Mouse (Mus musculus): ENCODE measurements around the gene Ccr4. TPM values are rescaled to one million over a fixed set of nuclear protein-coding genes. Genes with fewer than 3 reads are reported as not detected.

Gene Ccr4
- total RNA-seq, 2 experiments from 2014 or later = not detected

DNA sequence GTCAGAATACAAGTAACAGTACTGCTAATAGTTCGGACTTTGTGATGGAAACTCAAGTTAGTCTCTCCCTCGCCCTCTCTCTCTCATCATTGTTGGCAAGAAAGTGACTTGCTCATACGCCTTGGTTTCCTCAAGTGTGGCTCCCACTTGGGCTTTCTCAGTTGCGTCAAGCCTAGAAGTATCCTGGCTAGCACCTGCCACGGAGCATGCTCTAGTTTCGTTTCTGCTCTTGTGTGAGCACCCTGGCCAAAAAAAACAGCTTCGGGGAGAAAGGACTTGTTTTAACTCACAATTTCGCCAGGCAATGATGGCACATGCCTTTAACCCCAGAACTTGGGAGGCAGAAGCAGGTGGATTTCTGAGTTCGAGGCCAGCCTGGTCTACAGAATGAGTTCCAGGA lies 27.7 kb downstream of the Ccr4 start:
- no peak for DNase-seq (ENCODE audit: low spot score in 2 of 2)

DNA sequence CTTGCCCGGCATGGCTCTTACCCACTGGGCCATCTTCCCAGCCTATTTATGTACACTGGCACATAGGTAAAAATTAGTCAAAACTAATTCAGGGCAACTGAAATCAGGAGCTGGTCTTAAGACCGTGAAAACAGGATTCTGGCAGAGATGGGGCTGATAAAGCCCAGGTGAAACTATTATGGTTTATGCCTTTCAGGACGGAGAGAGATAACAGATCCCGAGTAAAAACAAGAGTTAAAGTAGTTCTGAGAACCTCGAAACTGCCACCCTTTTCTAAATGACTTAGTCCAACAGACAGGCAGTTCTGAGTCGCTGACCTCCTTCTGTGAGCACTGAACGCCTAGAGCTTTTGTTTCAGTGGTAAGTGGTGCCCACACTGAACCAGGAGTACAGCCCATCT lies 32.8 kb downstream of the Ccr4 start:
- no peak for DNase-seq (ENCODE audit: low spot score in 2 of 2)

DNA sequence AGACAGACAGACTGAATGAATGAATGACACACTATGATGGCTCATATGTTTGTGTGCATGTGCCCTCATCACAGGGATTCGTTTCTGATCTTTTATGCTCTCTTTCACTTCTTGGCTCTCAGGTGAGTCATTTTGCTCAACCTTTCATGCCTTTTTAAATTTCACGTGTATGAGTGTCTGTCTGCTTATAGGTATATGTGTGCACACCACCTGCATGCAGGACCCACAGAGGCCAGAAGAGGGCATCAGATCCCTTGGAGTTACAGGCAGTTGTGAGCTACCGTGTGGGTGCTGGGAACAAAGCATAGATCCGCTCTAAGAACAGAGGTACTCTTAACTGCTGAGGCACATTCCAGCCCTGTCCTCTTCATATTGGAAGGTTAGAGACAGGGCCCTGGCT lies 36.0 kb downstream of the Ccr4 start:
- DNase-seq (ENCODE audit: low spot score in 2 of 2) = no peak

DNA sequence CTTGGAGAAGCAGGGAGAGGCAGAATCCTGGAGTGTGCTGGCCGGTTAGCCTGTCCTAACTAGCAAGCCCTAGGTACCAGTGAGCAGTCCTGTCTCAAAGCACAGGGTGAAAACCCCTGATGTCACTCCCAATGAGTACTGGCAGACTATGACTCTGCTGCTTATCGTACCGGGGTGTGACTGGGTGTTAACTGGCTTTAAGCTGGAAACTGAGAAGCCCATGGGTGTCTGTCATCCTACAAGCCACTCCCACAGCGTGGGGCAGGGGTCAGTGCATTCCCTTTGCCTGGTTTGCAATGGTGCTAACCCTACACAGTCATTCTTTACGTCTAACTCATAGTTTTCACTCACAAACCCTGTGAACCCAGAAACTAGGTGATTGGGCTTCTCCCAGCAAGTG lies 36.5 kb downstream of the Ccr4 start:
- no peak for DNase-seq (ENCODE audit: low spot score in 2 of 2)

DNA sequence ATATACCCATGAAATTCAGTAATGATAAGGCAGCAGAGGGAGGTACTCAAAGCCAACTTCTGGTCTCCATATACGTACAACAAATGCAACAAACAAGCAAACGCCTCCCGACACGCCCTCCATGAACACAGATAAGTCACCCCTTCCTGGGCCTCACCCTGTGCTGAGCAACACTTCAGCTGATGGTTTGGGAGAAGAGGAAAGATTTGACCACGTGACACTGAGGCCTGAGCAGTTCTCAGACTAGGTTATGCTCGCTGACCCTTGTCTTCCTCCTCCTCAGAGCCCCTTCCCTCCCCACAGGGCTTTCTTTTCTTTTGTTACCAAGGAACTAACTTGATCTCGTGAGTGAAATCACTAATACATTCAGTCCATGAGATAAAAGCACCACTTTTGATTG lies 37.8 kb downstream of the Ccr4 start:
- no peak for DNase-seq (ENCODE audit: low spot score in 2 of 2)

DNA sequence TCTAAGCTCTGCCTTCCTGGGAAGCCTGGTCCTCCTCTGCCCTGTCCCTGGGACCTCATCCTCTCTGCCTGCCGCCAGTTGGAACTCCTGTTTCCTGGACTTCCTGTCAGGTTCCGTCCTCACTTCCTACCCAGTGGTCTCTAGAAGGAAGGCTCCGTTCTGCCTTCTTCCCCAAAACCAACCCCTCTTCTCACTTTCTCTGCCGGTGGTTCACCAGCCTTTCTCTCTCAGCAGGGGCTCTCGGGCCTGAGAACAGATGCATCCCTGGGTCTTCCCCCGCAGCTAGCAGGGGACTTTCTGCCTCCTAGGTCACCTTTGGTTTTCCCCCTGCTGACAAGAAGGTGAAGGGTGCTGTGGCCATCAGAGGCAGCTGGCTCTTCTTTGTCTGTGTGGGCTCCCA lies 39.3 kb downstream of the Ccr4 start:
- no peak for DNase-seq (ENCODE audit: low spot score in 2 of 2)

DNA sequence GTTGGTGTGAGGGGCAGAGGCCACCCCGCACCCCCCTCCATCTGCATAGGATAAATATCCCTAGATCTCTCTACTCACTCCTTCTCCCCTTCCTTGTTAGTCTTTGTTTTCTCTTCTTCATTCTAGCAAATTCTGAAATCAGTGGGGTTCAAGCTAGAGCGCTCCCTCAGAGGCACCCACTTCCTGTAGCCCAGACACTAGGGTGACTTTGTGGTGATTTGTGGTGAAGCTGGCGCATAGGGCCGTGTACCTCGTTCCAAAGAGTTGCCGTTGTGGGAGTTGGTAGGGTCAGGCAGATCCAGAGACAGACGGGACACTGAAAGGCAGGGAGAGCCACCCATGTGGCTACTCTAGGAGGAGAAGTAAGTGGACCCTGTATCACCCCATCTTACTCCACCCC lies 42.1 kb downstream of the Ccr4 start:
- DNase-seq (ENCODE audit: low spot score in 2 of 2) = no peak

DNA sequence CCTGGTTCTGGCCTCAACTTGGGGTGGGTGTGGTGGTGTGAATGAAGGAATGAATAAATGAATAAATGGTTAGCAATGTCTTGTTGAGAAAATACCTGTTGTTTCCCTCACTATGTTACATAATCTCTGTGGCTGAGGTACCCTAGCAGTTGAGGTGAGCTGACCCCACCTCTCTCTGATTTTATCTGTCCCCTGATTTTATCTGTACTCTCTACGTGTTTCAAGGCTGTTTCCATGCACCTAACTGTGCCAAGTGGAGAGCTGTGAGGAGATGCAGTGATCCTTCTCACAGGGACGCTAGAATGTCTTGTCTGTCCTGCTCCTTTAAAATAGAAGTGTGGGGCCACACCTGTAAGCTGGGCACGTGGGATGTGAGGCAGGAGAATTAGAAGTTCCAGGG lies 46.3 kb downstream of the Ccr4 start:
- no peak for DNase-seq (ENCODE audit: low spot score in 2 of 2)

DNA sequence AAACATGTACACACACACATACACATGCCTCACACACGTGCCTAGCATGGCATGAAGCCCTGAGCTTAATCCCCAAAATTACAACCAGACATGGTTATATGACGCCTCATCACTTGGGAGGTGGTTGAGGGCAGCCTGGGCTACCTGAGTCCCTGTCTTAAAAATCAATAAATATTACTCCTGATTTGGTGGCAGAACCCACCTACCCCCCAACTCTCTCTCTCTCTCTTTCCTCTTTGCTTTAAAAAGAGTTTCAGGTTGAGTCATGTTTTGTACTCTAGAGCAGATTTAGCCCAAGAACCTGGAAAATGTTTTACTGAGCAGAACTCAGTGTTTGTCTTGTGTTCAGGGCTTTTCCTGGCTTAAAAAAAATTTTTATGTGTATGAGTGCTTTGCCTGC lies 49.3 kb downstream of the Ccr4 start:
- DNase-seq (ENCODE audit: low spot score in 2 of 2) = no peak

DNA sequence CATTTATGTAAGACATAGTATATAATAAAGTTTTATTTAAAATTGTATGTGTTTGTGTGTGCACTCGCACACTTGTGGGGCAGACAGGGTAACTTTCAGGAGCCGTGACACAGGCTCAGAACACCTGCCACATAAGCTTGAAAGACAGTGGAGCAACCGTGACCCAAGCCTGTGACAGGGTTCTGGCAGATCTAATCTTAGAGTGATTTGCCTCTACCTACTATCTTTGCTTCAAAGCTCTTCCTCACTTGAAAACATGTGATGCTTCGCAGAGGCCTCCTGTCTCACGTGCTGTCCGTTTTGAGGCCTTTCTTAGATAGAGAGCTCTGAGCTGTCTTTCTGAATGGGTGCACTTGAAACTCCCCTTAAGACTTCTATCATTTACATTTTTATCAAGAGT lies 52.3 kb downstream of the Ccr4 start:
- no peak for DNase-seq (ENCODE audit: low spot score in 2 of 2)

DNA sequence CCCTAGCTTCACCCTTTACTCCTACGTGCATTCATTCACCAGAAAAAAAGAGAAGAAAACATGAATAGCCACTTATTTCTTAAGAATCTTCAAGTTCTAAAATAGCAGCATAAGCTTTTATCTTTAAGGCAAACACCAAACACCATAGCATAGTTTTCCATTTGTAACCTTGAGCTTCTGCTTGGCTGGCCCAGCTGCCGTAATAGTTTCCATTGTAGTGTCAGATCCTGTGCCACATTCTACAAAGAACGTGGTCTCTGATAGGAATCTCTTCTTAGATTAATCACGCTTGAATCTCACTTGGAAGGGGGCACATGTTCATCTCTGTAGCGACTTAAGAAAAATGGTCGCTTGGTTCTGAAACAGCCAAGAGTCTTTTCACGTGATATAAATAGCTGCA lies 53.1 kb downstream of the Ccr4 start:
- DNase-seq (ENCODE audit: low spot score in 2 of 2) = no peak

DNA sequence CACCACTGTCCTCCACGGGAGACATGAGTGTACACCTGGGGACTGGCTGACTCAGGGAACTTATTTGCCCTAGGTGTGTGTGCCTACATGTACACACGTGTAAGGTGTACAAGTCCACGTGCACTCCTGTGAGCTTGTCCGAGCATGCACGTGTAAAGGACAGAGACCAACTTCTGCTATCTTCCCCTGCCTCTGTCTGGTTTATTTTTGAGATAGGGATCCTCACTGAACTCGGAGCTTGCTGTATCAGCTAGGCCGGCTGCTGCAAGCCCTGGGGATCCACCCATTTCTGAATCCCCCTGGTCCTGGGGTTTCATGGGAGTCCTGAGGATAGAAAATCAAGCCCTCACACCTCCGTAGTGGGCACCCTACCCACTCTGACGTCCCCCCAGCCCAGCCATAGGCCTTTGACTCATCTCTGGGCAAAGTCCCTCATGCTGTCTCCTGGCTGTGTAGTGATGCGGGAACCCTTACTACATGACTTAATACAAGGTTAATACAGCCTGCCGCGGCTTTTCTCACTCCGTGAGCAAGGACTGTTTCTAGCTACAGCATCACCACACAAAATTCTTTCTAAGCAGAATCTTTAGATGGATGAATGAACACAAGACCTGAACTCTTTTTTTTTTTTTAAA lies 55.5 kb downstream of the Ccr4 start:
- no peak for DNase-seq (ENCODE audit: low spot score in 2 of 2)

DNA sequence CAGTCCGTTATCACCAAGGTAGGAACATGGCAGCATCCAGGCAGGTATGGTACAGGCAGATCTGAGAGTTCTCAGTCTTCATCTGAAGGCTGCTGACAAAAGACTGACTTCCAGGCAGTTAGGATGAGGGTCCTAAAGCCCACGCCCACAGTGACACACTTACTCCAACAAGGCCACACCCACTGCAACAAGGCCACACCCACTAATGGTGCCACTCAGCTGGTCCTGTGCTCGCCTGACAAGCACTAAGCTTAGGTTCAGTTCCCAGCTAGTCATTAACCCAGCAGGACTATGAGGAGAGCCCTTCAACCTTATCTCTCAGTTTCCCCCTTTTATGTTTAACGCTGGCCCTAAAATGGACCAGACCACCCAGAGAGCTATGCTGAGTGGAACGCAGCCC lies 56.0 kb downstream of the Ccr4 start:
- DNase-seq (ENCODE audit: low spot score in 2 of 2) = no peak

DNA sequence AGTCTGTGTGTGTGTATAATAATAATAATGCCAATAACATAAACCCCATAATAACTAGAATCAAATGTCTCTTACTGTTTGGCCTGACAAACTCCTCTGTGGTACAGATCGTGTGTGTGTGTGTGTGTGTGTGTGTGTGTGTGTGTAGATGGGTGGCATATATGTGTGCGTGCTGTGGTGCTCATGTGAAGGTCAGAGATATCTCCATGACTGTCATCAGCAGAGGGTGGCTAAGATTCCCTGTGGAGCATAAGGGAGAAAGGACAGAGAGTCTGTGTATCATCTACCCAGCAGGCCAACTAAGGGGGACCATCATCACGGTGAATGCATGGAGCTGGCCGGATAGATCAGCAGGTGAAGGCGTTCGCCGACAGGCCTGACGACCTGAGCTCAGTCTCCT lies 57.8 kb downstream of the Ccr4 start:
- no peak for DNase-seq (ENCODE audit: low spot score in 2 of 2)

DNA sequence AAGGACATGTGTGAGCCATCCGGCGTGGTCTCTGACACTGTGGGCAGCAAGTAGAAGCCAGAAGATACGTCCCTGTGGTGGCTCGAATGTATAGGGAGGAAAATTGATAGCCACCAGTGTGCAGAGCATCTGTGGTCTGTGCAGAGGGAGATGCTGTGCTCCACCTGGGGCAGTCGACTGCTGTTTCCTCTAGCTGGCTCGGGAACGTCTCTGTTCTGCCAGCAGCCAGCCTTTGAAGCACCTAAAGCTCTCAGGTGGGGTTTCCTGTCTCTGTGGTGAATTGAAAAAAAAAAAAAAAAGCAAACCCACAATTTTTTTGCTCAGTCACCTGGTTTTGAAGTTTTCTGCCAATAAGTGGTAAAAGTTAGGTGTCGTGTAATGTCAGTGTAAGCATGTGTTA lies 61.4 kb downstream of the Ccr4 start:
- DNase-seq (ENCODE audit: low spot score in 2 of 2) = no peak

DNA sequence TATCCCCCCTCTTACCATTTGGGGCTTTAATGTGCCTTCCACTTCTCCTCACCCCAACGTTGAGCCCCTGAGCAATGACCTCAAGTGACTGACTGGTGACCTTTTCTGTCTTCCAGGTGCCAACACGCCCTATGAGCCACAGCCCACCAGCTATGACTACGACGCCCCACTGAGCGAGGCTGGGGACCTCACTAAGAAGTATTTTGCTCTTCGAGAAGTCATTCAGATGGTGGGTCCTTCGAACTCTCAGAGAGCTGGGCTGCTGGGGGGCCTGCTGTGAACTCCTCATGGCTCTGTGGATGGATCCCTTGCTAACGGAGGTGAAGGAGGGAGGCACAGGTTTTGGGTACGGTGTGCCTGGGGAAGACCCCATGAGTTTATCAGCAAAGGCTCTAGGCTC lies 61.8 kb downstream of the Ccr4 start:
- DNase-seq (ENCODE audit: low spot score in 2 of 2) = no peak

DNA sequence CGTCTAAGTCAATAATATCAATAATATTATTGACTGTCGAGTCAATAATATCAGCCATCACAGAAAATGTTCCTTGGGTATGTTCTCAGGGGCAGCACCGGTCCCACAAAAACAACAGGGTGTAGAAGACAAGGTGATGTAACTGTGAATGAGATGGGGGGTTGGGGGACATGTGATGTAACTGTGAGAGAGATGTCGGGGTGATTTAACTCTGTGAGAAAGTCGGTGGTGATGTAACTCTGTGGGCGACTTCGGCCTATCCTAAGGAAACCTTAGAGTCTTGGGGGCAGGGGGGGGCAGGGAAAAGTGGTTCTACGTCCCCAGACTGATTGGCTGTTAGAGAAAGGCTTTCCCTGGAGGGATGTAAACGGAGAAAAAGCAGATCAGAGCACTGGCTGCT lies 62.5 kb downstream of the Ccr4 start:
- no peak for DNase-seq (ENCODE audit: low spot score in 2 of 2)

DNA sequence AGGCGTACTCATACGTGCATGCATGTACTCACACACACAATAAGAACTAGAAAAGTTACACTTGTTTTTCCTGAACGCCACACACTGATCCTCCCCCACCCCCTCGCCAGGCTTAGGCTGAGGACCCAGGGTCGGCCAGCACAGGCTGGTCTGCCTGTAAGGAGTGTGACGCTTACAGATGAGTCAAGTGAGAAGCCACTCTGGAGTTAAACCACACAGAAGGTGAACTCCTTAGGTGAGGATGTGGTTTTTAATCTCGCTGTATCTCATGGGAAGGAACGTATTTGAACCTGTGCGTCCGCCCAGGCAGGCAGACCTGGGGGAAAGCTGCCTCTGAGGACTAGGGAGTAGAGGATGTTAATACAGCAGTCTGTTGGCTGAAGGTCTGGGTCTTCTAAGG lies 64.2 kb downstream of the Ccr4 start:
- DNase-seq (ENCODE audit: low spot score in 2 of 2) = no peak

Other genes with a start within 250 kb of the Ccr4 start
- not detected for gene Bcl2a1c, start 174.8 kb downstream of the Ccr4 start, total RNA-seq (2021)
- 10 to 100 TPM in 1 of 2 experiments, 1 to 10 TPM in 1; 7.9 to 10.3 TPM for gene Crtap, start 114.2 kb downstream of the Ccr4 start, total RNA-seq (2021)
- gene Glb1, start 103.8 kb downstream of the Ccr4 start, total RNA-seq (2021) = 10 to 100 TPM; 25.2 to 27.6 TPM
- gene Tmppe, start 103.8 kb downstream of the Ccr4 start, total RNA-seq (2021) = 1 to 10 TPM; 8.9 to 9.4 TPM
- gene C130032M10Rik, start 10.8 kb upstream of the Ccr4 start, total RNA-seq (2021) = not detected
- under 1 TPM; 0.50 to 0.69 TPM for gene Trim71, start 59.5 kb upstream of the Ccr4 start, total RNA-seq (2021)
- 10 to 100 TPM; 43.8 to 58.2 TPM for gene Cnot10, start 135.3 kb upstream of the Ccr4 start, total RNA-seq (2021)
- gene Dync1li1, start 183.9 kb upstream of the Ccr4 start, total RNA-seq (2021) = 100 to 1,000 TPM in 1 of 2 experiments, 10 to 100 TPM in 1; 98.6 to 107 TPM
- gene Cmtm6, start 226.2 kb upstream of the Ccr4 start, total RNA-seq (2021) = 10 to 100 TPM; 25.9 to 28.1 TPM